Mouse (Mus musculus) olfactory bulb, adult 2 months (tissue): ENCODE data around the gene Mtmr3. TPM values are rescaled to one million over a fixed set of nuclear protein-coding genes. Genes with fewer than 3 reads are reported as not detected.

ENCODE experiments used
- H3K27ac ChIP-seq: fragments of 200-500 bp; 2 replicates; pipeline ENCODE4 v1.5.1; 2012; ENCODE audit warnings: low read depth, low read length; ENCODE audit not compliant: insufficient read depth
- H3K4me1 ChIP-seq: fragments of 200-500 bp; 2 replicates; pipeline ENCODE4 v1.6.1; 2012; ENCODE audit warnings: low read length; ENCODE audit not compliant: control insufficient read depth, insufficient read depth
- H3K4me3 ChIP-seq: fragments of 200-500 bp; 2 replicates; pipeline ENCODE4 v1.5.1; 2012; ENCODE audit warnings: mild to moderate bottlenecking, low read depth, low read length, moderate library complexity; ENCODE audit not compliant: insufficient read depth
- CTCF ChIP-seq: fragments of 200-500 bp; IDR thresholded peaks from 2 replicates; pipeline ENCODE4 v1.5.1; 2012; ENCODE audit warnings: low read depth, mild to moderate bottlenecking, low read length, moderate library complexity; ENCODE audit not compliant: insufficient read depth
- POLR2A ChIP-seq: fragments of 200-500 bp; IDR thresholded peaks from 2 replicates; pipeline ENCODE4 v1.6.1; 2012; ENCODE audit warnings: mild to moderate bottlenecking, low read depth, low read length, moderate library complexity; ENCODE audit not compliant: insufficient read depth
- WGBS: fragments of 180-500 bp; shearing (Covaris S2); methylation state at CpG from one replicate; pipeline ENCODE4 v1.1.7; 2018; 5-methylcytosine and 5-hydroxymethylcytosine counted together
- polyA plus RNA-seq: library from polyadenylated mRNA; stranded (reverse); fragments of >200 nt; gene quantifications from 2 replicates; pipeline ENCODE4 v1.2.4, GENCODE M21; 2012; ENCODE audit warnings: low replicate concordance; ENCODE audit not compliant: missing spikeins, insufficient read depth, insufficient read length

The Mtmr3 gene
- polyA plus RNA-seq, 1 experiment, result not detected

GRCm38 (mm10) chr11:4606541-4606940, 11.9 kb upstream of the Mtmr3 start:
- 78% methylated on average over 1 of the region's 1 CpGs for WGBS
- Histone ChIP-seq H3K4me1 (peaks cover 6% of the 10 kb centered on the region), H3K27ac (no peak overlapping the region), H3K4me3 (no peak overlapping the region)
- TF ChIP-seq POLR2A (no peak), CTCF (no peak)

- WGBS, result 70% methylated on average over 7 of the region's 7 CpGs
- Histone ChIP-seq H3K4me3 (no peak overlapping the region), H3K4me1 (peaks cover 6% of the 10 kb centered on the region), H3K27ac (no peak overlapping the region)
- TF ChIP-seq POLR2A, result no peak
- no peak for TF ChIP-seq CTCF
Measured at GRCm38 (mm10) chr11:4605414-4605813, 10.8 kb upstream of the Mtmr3 start.

DNA sequence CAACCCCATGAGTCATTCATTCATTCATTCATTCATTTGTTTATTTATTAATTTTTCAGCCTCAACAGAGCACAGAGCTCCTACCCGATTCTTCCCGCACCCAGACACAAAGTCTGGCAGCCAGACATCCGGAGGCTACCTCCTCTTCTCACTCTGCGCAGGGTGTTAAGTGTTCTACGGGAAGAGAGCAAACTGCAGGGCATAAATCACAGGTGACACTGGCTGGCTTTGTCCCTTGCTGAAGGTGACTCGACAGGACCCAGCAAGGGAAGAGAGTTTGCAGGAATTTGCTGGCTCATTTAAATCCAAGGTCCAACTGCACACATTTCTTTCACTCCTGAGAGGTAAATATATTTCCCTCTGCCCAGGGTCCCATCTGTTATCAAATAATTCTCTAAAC, 9.8 kb upstream of the Mtmr3 start:
- Histone ChIP-seq H3K4me3 (no peak overlapping the region), H3K4me1 (peaks cover 6% of the 10 kb centered on the region), H3K27ac (no peak overlapping the region)
- 77% methylated on average over 6 of the region's 6 CpGs for WGBS
- TF ChIP-seq POLR2A (no peak), CTCF (no peak)

DNA sequence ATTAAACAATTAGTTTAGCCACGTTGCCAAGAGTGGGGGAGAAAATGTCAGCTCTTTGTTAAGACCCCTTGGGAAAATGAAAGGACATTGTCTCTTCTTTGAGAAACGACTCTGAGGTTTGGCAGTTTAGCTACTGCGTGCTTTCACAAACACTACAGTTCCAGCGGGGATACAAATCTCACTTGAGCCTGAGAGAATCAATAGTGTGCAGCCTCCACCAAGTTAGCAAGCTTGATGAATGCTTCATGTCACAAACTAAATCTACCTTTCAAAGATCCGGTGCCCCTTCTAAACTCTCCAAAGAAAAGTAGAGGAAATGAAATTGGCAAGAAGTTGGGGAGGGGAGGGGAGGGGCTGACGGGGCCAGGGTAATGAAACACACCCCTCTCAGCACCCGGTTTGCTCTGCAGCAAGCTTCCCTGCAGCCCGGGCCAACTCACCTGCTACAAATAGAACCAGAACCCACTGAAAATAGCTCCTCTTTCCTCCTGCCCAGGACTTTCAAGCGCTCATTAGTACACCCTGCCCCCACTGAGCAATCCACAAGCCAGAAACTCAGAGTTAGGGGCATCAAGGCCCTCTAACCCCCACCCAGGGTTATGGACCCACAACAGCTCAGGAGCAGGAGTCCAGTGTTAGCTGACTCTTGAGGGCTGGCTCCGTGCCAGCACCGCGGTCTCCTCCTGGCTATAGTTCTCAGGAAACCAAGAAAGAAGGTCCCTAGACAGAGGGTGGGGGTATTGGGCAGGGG, 8.2 kb upstream of the Mtmr3 start:
- Histone ChIP-seq H3K4me1 (peaks cover 6% of the 10 kb centered on the region), H3K27ac (no peak overlapping the region), H3K4me3 (no peak overlapping the region)
- 19% methylated on average over 12 of the region's 12 CpGs for WGBS
- TF ChIP-seq CTCF, result no peak
- TF ChIP-seq POLR2A, result no peak

DNA sequence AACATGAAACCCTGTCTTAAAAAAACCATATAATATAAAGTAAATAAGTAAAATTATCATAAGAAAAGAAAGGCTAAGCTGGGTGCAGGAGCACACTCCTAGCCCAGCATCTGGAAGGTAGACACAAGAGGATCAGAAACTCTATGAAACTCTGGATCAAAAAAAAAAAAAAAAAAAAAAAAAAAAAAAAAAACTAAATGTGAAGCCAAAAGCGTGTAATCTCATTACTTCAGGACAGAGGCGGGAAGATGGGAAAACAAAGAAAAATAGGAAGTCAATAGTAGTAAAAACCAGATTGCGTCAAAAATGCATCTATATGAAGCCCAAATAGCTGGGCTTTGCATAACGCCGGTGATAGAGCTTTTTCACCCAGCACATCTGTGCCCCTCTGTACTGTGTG, 7.2 kb upstream of the Mtmr3 start:
- WGBS, result 87% methylated on average over 5 of the region's 5 CpGs
- Histone ChIP-seq H3K27ac (no peak overlapping the region), H3K4me1 (peaks cover 6% of the 10 kb centered on the region), H3K4me3 (no peak overlapping the region)
- TF ChIP-seq CTCF, result no peak
- TF ChIP-seq POLR2A, result no peak

GRCm38 (mm10) chr11:4599916-4600315, 5.3 kb upstream of the Mtmr3 start:
- 93% methylated on average over 3 of the region's 3 CpGs for WGBS

DNA sequence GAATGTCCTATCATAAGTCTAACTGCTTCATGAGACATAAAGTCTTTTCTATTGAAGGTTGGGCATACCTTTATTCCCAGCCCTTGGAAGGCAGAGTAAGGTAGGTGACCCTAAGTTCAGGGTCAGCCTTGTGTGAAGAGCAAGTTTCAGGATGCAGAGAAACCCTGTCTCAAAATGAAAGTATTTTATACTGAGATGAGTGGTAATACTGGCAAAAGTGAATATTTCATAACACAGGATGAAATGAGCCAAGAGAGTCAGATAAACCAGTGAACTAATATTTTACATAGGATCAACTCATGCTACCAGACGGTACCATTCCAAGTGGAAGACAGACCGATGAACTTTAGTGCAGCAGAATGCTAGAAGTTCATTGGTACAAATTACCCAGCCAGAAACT, 3.7 kb upstream of the Mtmr3 start:
- Histone ChIP-seq H3K4me3 (no peak overlapping the region), H3K27ac (no peak overlapping the region), H3K4me1 (peaks cover 6% of the 10 kb centered on the region)
- WGBS, result 95% methylated on average over 2 of the region's 2 CpGs
- TF ChIP-seq CTCF, result no peak
- no peak for TF ChIP-seq POLR2A

More at GRCm38 (mm10) chr11:4599916-4600315, 5.3 kb upstream of the Mtmr3 start:
- Histone ChIP-seq H3K27ac (no peak overlapping the region), H3K4me3 (no peak overlapping the region), H3K4me1 (peaks cover 6% of the 10 kb centered on the region)
- TF ChIP-seq POLR2A (no peak), CTCF (no peak)

- TF ChIP-seq POLR2A (no peak), CTCF (no peak)
- Histone ChIP-seq H3K4me1 (no peaks in the 10 kb centered on the region), H3K27ac (peak overlapping the region; percentile 71), H3K4me3 (peak overlapping the region; percentile 74)
- 1% methylated on average over 45 of the region's 45 CpGs for WGBS
Measured at GRCm38 (mm10) chr11:4593849-4594607, 635 bp downstream of the Mtmr3 start.

DNA sequence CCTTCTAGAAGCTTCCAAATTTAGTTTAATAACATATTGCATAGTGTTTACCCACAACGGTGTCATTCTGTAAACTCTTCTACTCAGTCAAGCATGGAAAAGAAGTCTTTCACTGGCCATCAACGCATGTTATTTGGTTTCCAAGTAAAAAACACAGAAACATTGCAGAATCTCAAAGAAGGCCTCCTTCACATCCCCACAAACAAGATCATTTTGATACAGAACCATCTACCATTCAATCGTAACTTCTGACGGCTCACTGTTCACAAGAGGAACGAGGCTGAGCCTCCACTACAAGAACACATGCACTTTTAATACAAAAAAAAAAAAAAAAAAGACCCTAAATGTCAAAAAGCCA, 1.2 kb downstream of the Mtmr3 start:
- TF ChIP-seq POLR2A (no peak), CTCF (no peak)
- Histone ChIP-seq H3K4me1 (no peaks in the 10 kb centered on the region), H3K4me3 (no peak overlapping the region), H3K27ac (no peak overlapping the region)
- WGBS, result 3% methylated on average over 5 of the region's 5 CpGs

DNA sequence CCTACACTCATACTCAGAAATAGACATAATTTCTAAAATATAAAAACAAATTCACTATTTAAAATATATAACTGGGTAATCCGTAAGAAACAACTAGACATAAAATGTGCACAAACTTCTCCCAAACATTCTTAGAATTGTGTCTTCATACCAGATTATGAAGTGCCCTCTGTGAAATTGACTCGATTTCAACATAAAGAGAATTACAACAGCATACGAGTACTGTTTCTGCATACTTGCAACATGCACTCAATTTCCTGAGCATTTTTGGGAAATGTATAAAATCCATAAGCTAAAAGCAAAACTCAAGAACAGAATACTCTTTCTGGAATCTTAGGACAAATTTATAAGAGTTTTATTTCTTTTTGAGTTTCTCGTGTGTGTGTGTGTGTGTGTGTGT, 2.9 kb downstream of the Mtmr3 start:
- no peak overlapping the region for H3K4me3 ChIP-seq
- TF ChIP-seq CTCF, result no peak
- TF ChIP-seq POLR2A, result no peak
- WGBS, result 78% methylated on average over 4 of the region's 4 CpGs
- no peaks in the 10 kb centered on the region for H3K4me1 ChIP-seq
- no peak overlapping the region for H3K27ac ChIP-seq
